Mouse (Mus musculus) C2C12 (cell line): Measurements from ENCODE around the gene Mettl4. TPM values are rescaled to one million over a fixed set of nuclear protein-coding genes. Genes with fewer than 3 reads are reported as not detected.
A peak's percentile ranks its signal among the peaks of the same experiment; 100 is the strongest.
"Not testable (repeated sequence)": the region's sequence is repeated elsewhere in the genome, so short reads cannot be mapped to it uniquely, and the experiment has no call there.

Experiments used
- H3K27me3 ChIP-seq: one replicate; pipeline ENCODE4 v1.6.1; 2011; ENCODE audit not compliant: control insufficient read depth, insufficient read depth, insufficient read length
- H3K36me3 ChIP-seq: one replicate; pipeline ENCODE4 v1.6.1; 2011; ENCODE audit not compliant: control insufficient read depth, insufficient read depth
- H3K4me3 ChIP-seq: one replicate; pipeline ENCODE4 v1.5.1; 2011; ENCODE audit warnings: mild to moderate bottlenecking, control low read depth; ENCODE audit not compliant: poor library complexity, insufficient read depth, severe bottlenecking
- H3K79me2 ChIP-seq: one replicate; pipeline ENCODE4 v1.6.1; 2011; ENCODE audit not compliant: control insufficient read depth, insufficient read depth
- H3K79me3 ChIP-seq: one replicate; pipeline ENCODE4 v1.6.1; 2011; ENCODE audit warnings: low read depth, control low read depth
- H3ac ChIP-seq: one replicate; pipeline ENCODE3; 2011; ENCODE audit warnings: low read depth; ENCODE audit not compliant: control insufficient read depth, insufficient read length
- CEBPB ChIP-seq: IDR thresholded peaks from one replicate; pipeline ENCODE4 v1.6.1; 2011; ENCODE audit warnings: low read depth, mild to moderate bottlenecking, control low read depth, moderate library complexity
- CTCF ChIP-seq: IDR thresholded peaks from one replicate; pipeline ENCODE4 v1.5.1; 2011; ENCODE audit not compliant: control insufficient read depth, insufficient read depth, insufficient read length
- FOSL1 ChIP-seq: IDR thresholded peaks from one replicate; pipeline ENCODE4 v1.8.0; 2011; ENCODE audit warnings: mild to moderate bottlenecking, low read length; ENCODE audit not compliant: poor library complexity, insufficient read depth, severe bottlenecking
- MAX ChIP-seq: IDR thresholded peaks from one replicate; pipeline ENCODE4 v1.6.1; 2011; ENCODE audit warnings: mild to moderate bottlenecking, control low read depth
- MYOD1 ChIP-seq: IDR thresholded peaks from one replicate; pipeline ENCODE4 v1.6.1; 2011; ENCODE audit warnings: low read depth; ENCODE audit not compliant: control insufficient read depth, insufficient read length
- MYOG ChIP-seq: IDR thresholded peaks from one replicate; pipeline ENCODE4 v1.6.1; 2011; ENCODE audit not compliant: control insufficient read depth, insufficient read length; ENCODE audit errors: extremely low read depth
- USF1 ChIP-seq: IDR thresholded peaks from one replicate; pipeline ENCODE4 v1.6.1; 2011; ENCODE audit warnings: low read depth, mild to moderate bottlenecking, control low read depth, moderate library complexity
- polyA plus RNA-seq: library from polyadenylated mRNA; unstranded; fragments of >200 nt; fragmentation: generic; extraction: Trizol; gene quantifications from one replicate; pipeline ENCODE4 v1.2.1, GENCODE M21; 2012; ENCODE audit warnings: missing spikeins

The Mettl4 gene
- polyA plus RNA-seq, 1 experiment = 3.5 TPM

DNA sequence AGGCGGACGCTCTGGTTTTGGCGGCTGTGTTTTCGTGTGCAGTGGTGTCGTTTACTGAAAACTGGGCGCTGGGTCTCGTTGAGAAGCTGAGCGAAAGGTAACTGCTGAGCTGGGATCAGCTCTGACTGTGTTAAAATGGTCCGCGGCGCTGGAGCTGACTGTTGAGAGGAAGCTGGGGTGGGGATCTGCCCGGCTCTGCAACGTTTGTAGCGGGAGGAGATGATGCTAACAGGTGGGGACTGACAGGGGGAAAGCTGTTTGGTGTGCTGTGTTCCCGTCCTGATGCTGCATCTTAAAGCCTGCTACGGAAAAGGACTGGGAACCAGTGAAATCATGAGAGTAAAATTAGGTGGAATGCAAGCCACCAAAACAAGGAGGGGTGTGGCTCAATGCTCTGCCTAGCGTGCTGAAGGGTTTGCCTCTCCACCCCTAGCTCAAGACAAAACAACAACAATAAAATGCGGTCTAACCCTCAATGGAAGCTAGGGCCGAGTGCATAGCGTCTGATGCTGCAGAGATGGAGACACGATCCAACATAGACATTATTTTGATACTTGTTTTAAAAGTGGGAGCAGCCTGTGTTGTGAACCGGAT lies 414 bp upstream of the Mettl4 start:
- TF ChIP-seq MAX (no peak), MYOG (no peak), MYOD1 (no peak), CEBPB (no peak), USF1 (no peak), CTCF (no peak), FOSL1 (no peak)
- Histone ChIP-seq H3K36me3 (peaks cover 7% of the 10 kb centered on the region), H3ac (peak overlapping the region; percentile 66), H3K79me3 (peaks cover 23% of the 10 kb centered on the region), H3K27me3 (no peaks in the 10 kb centered on the region), H3K79me2 (peaks cover 65% of the 10 kb centered on the region), H3K4me3 (peak overlapping the region; percentile 68)

GRCm38 (mm10) chr17:94738173-94738572 lies 11.6 kb downstream of the Mettl4 start:
- TF ChIP-seq MAX = no peak
- TF ChIP-seq FOSL1 = no peak
- TF ChIP-seq MYOD1 = no peak
- TF ChIP-seq CEBPB = no peak
- TF ChIP-seq MYOG = no peak
- TF ChIP-seq USF1 = no peak
- no peak for TF ChIP-seq CTCF
- no peak overlapping the region for H3K4me3 ChIP-seq
- H3K79me3 ChIP-seq = no peaks in the 10 kb centered on the region
- H3ac ChIP-seq = no peak overlapping the region
- H3K27me3 ChIP-seq = no peaks in the 10 kb centered on the region
- H3K79me2 ChIP-seq = no peaks in the 10 kb centered on the region
- peaks cover 10% of the 10 kb centered on the region for H3K36me3 ChIP-seq

DNA sequence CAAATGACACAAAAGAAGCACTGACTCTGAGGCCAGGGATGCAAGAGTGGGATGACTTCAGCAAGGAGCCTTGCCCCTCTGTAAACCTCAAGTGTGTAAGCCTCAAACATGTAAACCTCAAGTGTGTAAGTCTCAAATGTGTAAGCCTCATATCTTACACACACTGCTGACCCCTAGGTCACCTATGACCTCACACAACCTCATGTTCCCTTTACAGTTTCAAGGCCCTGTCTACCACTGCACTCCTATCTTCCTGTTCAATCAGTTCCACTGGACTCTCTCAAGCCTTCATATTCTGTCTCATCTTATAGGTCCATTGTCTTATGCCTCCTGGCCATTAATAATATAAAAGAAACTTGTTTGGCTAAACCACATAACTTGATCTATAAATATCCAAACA lies 13.9 kb downstream of the Mettl4 start:
- no peaks in the 10 kb centered on the region for H3K27me3 ChIP-seq
- no peaks in the 10 kb centered on the region for H3K79me3 ChIP-seq
- H3K79me2 ChIP-seq = no peaks in the 10 kb centered on the region
- TF ChIP-seq FOSL1 (no peak), MYOG (no peak), USF1 (no peak), CEBPB (no peak), MYOD1 (no peak), CTCF (no peak), MAX (no peak)
- no peak overlapping the region for H3K4me3 ChIP-seq
- no peak overlapping the region for H3ac ChIP-seq
- peaks cover 22% of the 10 kb centered on the region for H3K36me3 ChIP-seq

DNA sequence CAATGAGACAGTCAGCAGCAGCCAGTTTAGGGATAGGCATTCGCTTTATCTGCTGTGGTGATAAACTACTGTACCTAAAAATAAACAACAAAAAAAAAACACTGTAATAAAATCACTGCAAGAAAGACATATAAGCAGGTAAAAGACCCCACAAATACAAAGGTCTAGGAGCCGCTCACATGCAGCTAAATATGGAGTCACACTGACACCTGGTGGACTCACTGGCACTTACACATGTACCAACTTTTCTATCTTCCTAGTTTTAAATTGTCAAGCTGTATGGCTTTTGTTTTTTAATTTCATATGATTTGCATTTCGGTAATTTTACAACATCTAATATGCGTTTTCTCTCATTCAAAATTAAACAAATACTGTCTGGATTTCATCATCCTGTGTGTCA lies 14.4 kb downstream of the Mettl4 start:
- Histone ChIP-seq H3K79me2 (no peaks in the 10 kb centered on the region), H3ac (no peak overlapping the region), H3K27me3 (no peaks in the 10 kb centered on the region), H3K36me3 (peaks cover 22% of the 10 kb centered on the region), H3K4me3 (no peak overlapping the region), H3K79me3 (no peaks in the 10 kb centered on the region)
- no peak for TF ChIP-seq FOSL1

- H3K27me3 ChIP-seq, H3ac ChIP-seq, H3K79me2 ChIP-seq, H3K79me3 ChIP-seq, H3K4me3 ChIP-seq: not testable (repeated sequence)
- H3K36me3 ChIP-seq = peaks cover 29% of the 10 kb centered on the region
Observed at GRCm38 (mm10) chr17:94730416-94730815, 19.4 kb downstream of the Mettl4 start.

- no peaks in the 10 kb centered on the region for H3K79me2 ChIP-seq
- TF ChIP-seq MAX (no peak), CTCF (no peak), MYOG (no peak), USF1 (no peak), MYOD1 (no peak), FOSL1 (no peak)
Observed at GRCm38 (mm10) chr17:94726750-94727149, 23.1 kb downstream of the Mettl4 start.

More at GRCm38 (mm10) chr17:94726750-94727149, 23.1 kb downstream of the Mettl4 start:
- H3K27me3 ChIP-seq = no peaks in the 10 kb centered on the region
- H3K36me3 ChIP-seq = peaks cover 11% of the 10 kb centered on the region
- no peak overlapping the region for H3ac ChIP-seq
- H3K79me3 ChIP-seq = no peaks in the 10 kb centered on the region
- H3K4me3 ChIP-seq = no peak overlapping the region
